Mouse (Mus musculus): ENCODE measurements around the gene H2al1d.
"Not testable (repeated sequence)": the region's sequence is repeated elsewhere in the genome, so short reads cannot be mapped to it uniquely, and the experiment has no call there.

The H2al1d gene

DNA sequence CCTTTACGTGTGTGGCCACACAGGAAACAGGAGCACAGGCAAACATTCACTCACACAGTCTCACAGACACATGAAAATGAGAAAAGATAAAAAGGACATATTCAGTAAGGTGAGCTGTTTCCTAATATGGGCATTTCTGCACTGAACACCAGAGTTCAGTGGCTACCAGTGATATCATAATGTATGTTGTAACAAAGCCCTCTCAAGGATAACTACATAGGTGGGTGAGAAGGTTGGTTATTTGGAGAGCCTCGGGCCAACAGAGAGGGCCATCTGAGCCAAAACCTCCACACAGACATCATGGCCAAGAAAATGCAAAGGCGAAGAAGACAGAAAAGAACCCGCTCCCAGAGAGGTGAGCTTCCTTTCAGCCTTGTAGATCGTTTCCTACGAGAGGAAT, at the start of gene H2al1d:
Gene H2al1d, plus strand, starts transcription at position 301 of the 400 bp plus-strand sequence.
- DNase-seq, result not testable (repeated sequence)

DNA sequence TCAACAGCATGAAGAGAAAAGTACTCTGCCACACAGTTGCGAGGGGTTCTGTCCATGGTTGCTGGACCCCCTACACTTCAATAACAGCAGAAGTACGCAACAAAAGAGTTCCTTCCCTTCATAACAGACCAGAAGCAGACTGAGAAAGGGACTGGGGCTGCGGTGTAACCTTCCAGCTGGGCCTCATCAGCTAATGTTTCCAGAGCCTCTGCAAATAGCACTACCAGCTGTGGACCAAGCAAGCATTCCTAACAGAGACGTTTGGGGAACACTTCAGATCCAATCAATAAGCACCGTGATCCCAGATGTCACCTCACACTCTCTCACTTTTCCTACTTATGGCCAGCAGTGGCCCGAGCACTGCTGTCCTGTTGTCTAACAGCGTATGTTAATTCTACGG, 43.7 kb upstream of the H2al1d start:
- no peak for DNase-seq

DNA sequence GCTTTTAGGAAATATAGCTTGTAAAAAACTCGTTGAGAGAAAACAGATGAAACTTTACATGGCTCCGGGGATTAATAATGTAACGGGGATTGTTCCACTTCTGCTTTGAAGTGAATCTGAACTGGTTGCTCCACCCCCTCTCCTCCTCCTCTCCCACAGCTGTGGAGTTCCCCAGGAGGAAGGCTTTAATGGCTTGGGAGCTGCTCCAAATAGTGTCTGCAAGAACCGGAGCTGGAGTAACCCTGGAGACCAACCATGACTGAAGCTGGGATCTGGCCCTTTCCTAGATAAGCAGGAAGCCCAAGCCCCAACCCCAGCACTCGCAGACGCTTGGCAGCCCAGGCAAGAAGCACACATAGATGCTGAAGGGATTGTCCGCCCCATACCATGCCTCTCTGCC, 40.8 kb upstream of the H2al1d start:
- DNase-seq, result no peak

DNA sequence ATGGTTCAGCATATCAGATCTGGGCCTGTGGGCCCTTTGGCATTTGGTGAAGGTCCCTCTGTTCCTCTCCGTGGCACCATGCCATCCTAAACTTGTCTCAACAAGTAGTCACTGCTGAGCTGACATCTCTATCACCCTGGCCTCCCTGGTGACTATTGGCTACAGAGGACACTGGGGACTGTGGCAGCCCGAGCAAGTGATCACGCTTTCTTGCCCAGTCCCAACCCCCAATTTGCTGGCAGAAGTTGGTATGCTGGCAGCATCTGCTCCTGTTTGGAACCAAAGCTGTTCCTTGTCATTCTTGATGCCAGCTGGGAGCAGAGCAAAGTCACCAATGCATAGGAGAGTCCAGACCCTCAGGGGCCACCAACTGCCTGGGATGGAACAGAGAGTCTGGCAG, 39.5 kb upstream of the H2al1d start:
- no peak for DNase-seq

DNA sequence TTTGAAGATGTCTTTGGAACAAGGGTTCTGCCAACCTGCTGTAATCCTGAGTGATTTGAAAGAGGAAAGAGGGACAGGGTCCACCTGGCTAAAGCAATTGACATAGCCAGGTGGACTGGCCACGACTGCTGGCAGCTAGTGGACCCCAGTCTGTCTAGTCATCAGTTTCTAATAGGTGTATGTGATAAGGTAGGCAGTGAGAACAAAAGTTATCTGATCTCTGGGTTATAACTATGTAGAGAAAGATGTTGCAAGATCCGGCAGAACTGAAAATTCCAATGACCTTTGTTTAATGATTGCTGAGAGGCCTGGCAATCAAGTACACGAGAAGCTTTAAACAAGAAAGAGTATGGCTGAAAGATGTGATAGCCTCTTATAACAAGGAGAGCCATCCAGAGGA, 35.4 kb upstream of the H2al1d start:
- no peak for DNase-seq

DNA sequence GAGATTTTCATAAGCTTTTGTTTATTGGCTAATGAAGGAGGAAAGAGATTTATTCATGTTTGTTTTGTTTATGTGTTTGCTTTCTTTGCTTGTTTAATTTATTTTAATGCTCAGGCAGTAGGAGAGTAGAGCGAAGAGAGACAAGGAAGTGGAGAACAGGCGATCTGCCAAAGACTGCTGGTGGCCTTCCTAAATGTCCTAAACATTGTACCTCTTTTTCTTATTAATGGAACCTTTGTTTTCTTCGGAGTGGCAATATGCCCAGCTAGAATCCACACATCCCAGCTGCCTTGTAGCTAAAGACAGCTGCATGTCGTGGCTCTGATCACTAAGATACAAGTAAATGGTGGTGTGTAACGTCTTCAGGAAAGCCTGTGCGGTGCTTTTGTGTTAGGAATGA, 31.5 kb upstream of the H2al1d start:
- no peak for DNase-seq

DNA sequence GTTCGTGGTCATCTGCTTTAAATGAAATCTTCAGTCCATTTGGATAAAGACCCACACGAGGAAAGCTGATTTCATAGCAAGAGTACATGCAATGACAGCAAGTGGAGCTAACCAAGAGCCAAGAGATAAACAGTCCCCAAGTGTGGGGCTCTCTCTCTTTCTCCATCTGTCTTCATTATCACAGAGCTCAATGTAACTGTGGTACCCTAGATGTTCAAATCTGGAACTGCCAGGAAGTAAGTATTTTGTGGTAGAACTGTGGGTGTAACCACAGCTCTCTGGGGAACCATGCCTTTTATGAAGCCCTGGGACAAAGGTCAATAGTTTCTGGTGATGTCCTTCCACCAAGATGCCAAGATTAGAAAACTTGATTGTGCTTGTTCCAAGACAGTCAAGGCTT, 27.9 kb upstream of the H2al1d start:
- no peak for DNase-seq

DNA sequence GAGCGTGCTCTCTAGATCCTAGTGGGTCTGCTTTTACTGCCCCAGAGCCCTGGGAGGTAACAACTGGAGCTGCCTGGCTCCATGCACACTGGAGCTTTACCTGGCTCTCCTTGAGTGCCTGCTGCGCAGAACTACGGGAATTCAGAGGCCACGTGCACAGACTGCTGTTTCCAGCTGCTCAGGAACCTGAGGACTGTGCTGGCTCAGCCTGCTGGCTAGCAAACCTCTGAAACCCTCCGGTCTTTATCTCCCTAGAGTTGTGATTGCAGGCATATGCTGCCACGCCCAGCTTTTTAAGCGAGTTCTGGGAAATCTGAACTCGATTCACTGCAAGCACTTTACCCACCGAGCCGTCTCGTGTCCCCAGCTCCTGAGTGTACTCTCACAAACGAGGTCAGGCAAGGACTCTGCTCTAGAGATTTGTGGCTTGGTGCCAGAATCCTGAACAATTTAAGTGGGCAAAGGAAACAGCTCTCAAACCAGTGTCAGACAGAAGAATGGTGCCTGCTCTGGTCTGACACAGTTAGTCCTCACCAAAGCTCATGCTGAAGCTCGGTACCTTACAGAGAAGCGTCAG, 20.2 kb upstream of the H2al1d start:
- no peak for DNase-seq

DNA sequence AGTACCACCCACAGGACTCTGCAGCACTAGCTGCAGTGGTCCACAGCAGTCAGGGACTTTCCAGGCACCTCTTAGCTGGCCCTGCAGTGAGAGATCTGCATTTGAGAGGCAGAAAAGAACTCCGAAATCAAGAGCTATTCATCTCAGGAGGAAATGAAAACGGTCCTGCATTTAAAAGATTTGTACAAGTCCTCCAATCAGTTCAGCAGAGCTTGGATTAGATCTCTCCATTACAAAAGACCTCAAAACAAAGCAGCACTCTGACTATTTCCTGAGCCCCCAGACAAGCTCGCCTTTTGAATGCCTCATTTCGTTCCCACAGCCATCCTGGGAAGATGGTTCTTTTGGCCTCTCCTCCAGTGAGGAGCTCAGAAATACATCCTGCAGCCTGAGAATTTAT, 19.4 kb upstream of the H2al1d start:
- no peak for DNase-seq

DNA sequence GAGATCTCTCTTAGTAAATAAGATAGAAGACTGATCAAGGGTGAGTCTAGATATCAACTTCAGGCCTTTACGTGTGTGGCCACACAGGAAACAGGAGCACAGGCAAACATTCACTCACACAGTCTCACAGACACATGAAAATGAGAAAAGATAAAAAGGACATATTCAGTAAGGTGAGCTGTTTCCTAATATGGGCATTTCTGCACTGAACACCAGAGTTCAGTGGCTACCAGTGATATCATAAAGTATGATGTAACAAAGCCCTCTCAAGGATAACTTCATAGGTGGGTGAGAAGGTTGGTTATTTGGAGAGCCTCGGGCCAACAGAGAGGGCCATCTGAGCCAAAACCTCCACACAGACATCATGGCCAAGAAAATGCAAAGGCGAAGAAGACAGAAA, 9.7 kb upstream of the H2al1d start, which contains the start of gene H2al1a:
Gene H2al1a, plus strand, starts transcription at position 301 of the 400 bp plus-strand sequence.
- DNase-seq, result not testable (repeated sequence)

DNA sequence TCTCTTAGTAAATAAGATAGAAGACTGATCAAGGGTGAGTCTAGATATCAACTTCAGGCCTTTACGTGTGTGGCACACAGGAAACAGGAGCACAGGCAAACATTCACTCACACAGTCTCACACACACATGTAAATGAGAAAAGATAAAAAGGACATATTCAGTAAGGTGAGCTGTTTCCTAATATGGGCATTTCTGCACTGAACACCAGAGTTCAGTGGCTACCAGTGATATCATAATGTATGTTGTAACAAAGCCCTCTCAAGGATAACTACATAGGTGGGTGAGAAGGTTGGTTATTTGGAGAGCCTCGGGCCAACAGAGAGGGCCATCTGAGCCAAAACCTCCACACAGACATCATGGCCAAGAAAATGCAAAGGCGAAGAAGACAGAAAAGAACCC, 6.5 kb upstream of the H2al1d start, which contains the start of gene H2al1b:
Gene H2al1b, plus strand, starts transcription at position 301 of the 400 bp plus-strand sequence.
- DNase-seq, result not testable (repeated sequence)

DNA sequence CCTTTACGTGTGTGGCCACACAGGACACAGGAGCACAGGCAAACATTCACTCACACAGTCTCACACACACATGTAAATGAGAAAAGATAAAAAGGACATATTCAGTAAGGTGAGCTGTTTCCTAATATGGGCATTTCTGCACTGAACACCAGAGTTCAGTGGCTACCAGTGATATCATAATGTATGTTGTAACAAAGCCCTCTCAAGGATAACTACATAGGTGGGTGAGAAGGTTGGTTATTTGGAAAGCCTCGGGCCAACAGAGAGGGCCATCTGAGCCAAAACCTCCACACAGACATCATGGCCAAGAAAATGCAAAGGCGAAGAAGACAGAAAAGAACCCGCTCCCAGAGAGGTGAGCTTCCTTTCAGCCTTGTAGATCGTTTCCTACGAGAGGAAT, 3.3 kb upstream of the H2al1d start, which contains the start of gene H2al1c:
Gene H2al1c, plus strand, starts transcription at position 301 of the 400 bp plus-strand sequence.
- not testable (repeated sequence) for DNase-seq

DNA sequence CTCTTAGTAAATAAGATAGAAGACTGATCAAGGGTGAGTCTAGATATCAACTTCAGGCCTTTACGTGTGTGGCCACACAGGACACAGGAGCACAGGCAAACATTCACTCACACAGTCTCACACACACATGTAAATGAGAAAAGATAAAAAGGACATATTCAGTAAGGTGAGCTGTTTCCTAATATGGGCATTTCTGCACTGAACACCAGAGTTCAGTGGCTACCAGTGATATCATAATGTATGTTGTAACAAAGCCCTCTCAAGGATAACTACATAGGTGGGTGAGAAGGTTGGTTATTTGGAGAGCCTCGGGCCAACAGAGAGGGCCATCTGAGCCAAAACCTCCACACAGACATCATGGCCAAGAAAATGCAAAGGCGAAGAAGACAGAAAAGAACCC, 3.0 kb downstream of the H2al1d start, which contains the start of gene H2al1e:
Gene H2al1e, plus strand, starts transcription at position 301 of the 400 bp plus-strand sequence.
- DNase-seq, result not testable (repeated sequence)

DNA sequence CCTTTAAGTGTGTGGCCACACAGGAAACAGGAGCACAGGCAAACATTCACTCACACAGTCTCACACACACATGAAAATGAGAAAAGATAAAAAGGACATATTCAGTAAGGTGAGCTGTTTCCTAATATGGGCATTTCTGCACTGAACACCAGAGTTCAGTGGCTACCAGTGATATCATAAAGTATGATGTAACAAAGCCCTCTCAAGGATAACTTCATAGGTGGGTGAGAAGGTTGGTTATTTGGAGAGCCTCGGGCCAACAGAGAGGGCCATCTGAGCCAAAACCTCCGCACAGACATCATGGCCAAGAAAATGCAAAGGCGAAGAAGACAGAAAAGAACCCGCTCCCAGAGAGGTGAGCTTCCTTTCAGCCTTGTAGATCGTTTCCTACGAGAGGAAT, 6.2 kb downstream of the H2al1d start, which contains the start of gene H2al1f:
Gene H2al1f, plus strand, starts transcription at position 301 of the 400 bp plus-strand sequence.
- DNase-seq, result not testable (repeated sequence)

DNA sequence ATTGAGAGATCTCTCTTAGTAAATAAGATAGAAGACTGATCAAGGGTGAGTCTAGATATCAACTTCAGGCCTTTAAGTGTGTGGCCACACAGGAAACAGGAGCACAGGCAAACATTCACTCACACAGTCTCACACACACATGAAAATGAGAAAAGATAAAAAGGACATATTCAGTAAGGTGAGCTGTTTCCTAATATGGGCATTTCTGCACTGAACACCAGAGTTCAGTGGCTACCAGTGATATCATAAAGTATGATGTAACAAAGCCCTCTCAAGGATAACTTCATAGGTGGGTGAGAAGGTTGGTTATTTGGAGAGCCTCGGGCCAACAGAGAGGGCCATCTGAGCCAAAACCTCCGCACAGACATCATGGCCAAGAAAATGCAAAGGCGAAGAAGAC, 9.3 kb downstream of the H2al1d start, which contains the start of gene H2al1g:
Gene H2al1g, plus strand, starts transcription at position 301 of the 400 bp plus-strand sequence.
- not testable (repeated sequence) for DNase-seq

DNA sequence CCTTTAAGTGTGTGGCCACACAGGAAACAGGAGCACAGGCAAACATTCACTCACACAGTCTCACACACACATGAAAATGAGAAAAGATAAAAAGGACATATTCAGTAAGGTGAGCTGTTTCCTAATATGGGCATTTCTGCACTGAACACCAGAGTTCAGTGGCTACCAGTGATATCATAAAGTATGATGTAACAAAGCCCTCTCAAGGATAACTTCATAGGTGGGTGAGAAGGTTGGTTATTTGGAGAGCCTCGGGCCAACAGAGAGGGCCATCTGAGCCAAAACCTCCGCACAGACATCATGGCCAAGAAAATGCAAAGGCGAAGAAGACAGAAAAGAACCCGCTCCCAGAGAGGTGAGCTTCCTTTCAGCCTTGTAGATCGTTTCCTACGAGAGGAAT, 12.6 kb downstream of the H2al1d start, which contains the start of gene H2al1h:
Gene H2al1h, plus strand, starts transcription at position 301 of the 400 bp plus-strand sequence.
- not testable (repeated sequence) for DNase-seq

DNA sequence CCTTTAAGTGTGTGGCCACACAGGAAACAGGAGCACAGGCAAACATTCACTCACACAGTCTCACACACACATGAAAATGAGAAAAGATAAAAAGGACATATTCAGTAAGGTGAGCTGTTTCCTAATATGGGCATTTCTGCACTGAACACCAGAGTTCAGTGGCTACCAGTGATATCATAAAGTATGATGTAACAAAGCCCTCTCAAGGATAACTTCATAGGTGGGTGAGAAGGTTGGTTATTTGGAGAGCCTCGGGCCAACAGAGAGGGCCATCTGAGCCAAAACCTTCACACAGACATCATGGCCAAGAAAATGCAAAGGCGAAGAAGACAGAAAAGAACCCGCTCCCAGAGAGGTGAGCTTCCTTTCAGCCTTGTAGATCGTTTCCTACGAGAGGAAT, 15.7 kb downstream of the H2al1d start, which contains the start of gene H2al1i:
Gene H2al1i, plus strand, starts transcription at position 301 of the 400 bp plus-strand sequence.
- DNase-seq, result not testable (repeated sequence)

DNA sequence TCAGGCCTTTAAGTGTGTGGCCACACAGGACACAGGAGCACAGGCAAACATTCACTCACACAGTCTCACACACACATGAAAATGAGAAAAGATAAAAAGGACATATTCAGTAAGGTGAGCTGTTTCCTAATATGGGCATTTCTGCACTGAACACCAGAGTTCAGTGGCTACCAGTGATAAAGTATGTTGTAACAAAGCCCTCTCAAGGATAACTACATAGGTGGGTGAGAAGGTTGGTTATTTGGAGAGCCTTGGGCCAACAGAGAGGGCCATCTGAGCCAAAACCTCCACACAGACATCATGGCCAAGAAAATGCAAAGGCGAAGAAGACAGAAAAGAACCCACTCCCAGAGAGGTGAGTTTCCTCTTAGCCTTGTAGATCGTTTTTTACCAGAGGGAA, 18.9 kb downstream of the H2al1d start, which contains the start of gene H2al1j:
Gene H2al1j, plus strand, starts transcription at position 301 of the 400 bp plus-strand sequence.
- DNase-seq, result not testable (repeated sequence)

DNA sequence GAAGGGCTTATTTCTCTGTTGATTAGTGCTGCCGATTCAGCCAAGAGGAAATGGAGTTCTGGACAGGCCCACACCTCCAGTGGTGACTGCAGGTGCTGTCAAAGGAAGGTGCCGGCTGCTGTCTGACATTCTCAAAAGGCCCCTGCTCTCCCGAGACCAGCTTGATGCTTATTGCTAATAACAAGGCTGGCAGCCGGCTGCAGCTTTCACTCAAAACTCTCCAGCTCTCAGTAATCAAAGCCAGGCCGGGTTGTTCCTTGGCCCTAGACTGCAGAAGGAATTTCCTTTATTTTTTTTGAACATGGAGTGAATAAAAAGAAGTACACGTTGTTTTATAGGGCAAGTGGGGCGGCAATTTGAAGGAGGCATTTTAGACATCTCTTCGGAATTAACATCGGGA, 37.1 kb downstream of the H2al1d start:
- peak; percentile 59 for DNase-seq

DNA sequence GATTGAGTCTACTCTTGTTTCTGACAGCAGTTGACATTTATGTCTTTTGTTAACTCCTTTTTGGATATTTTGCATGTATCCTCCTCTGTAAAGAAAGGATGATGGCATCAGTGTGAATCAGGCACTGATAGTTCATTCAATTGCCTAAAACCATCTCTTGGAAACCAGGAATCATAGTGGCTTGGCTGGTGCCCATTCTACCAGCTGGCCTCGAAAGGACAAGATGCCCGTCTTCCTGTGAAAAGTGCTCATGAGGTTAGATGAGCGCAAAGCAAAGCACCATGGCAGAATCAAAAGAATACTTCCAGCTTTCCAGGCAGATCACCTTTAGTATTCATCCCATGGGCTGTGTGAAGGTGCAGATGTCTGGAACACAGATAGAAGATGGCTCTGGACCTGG, 38.1 kb downstream of the H2al1d start:
- DNase-seq, result no peak

Measured in embryo, embryonic 11 days (tissue).